Mouse (Mus musculus) testis, postnatal 14 days (tissue): ENCODE measurements around the gene Smim5.

Source experiments
- DNase-seq: peaks from one replicate; pipeline ENCODE4 v3.0.0; 2021; ENCODE audit warnings: low spot score

Smim5 gene

GRCm38 (mm10) chr11:115894755-115895520 is 4.8 kb upstream of the Smim5 start:
- DNase-seq, result no peak

- no peak for DNase-seq
Observed at GRCm38 (mm10) chr11:115898446-115898845, 1.3 kb upstream of the Smim5 start.

GRCm38 (mm10) chr11:115898886-115899285 is 880 bp upstream of the Smim5 start:
- no peak for DNase-seq

- no peak for DNase-seq
Observed at GRCm38 (mm10) chr11:115900561-115901337, 983 bp downstream of the Smim5 start.

- DNase-seq, result no peak
Observed at GRCm38 (mm10) chr11:115901338-115902161, 1.8 kb downstream of the Smim5 start.

- no peak for DNase-seq
Observed at GRCm38 (mm10) chr11:115902177-115902576, 2.4 kb downstream of the Smim5 start.

GRCm38 (mm10) chr11:115902831-115903230 is 3.1 kb downstream of the Smim5 start:
- DNase-seq, result no peak

GRCm38 (mm10) chr11:115903384-115904230 is 3.8 kb downstream of the Smim5 start:
- DNase-seq, result no peak

GRCm38 (mm10) chr11:115904231-115904955 is 4.6 kb downstream of the Smim5 start:
- DNase-seq, result no peak

- DNase-seq, result no peak
Observed at GRCm38 (mm10) chr11:115904956-115905790, 5.4 kb downstream of the Smim5 start.

- DNase-seq, result no peak
Observed at GRCm38 (mm10) chr11:115906116-115906515, 6.3 kb downstream of the Smim5 start.

GRCm38 (mm10) chr11:115906521-115906920 is 6.8 kb downstream of the Smim5 start:
- no peak for DNase-seq

- no peak for DNase-seq
Observed at GRCm38 (mm10) chr11:115911134-115911561, 11.4 kb downstream of the Smim5 start.

- no peak for DNase-seq
Observed at GRCm38 (mm10) chr11:115911632-115912376, 12.0 kb downstream of the Smim5 start, which contains the start of gene Smim6. Gene Smim6 (plus strand): TSS chr11:115912017.

- DNase-seq, result no peak
Observed at GRCm38 (mm10) chr11:115916579-115916978, 16.8 kb downstream of the Smim5 start.

GRCm38 (mm10) chr11:115918637-115919036 is 18.9 kb downstream of the Smim5 start:
- DNase-seq, result no peak

- no peak for DNase-seq
Observed at GRCm38 (mm10) chr11:115919073-115919472, 19.3 kb downstream of the Smim5 start.

GRCm38 (mm10) chr11:115920110-115920818 is 20.5 kb downstream of the Smim5 start:
- DNase-seq, result no peak
